Mouse (Mus musculus) MEL (cell line): ENCODE data around the gene Slc44a2.

Source experiments
- CTCF ChIP-seq, 3 experiments: IDR thresholded peaks in 2 of 3; conservative IDR thresholded peaks in 1 of 3; 2 replicates each; pipeline ENCODE4 v1.5.1; 2011 to 2012; ENCODE audit warnings: low read length in 3 of 3, low read depth in 2 of 3, mild to moderate bottlenecking in 2 of 3, improper control_type of control experiment in 1 of 3, inconsistent platforms in 1 of 3, mixed read lengths in 1 of 3, moderate library complexity in 1 of 3; ENCODE audit not compliant: control insufficient read depth in 1 of 3, insufficient read depth in 1 of 3, poor library complexity in 1 of 3, severe bottlenecking in 1 of 3
- E2F4 ChIP-seq: IDR thresholded peaks from 2 replicates; pipeline ENCODE4 v1.6.1; 2011; ENCODE audit warnings: low read depth, low read length, improper control_type of control experiment, borderline replicate concordance
- EP300 ChIP-seq, 2 experiments: IDR thresholded peaks; 2 replicates each; pipeline ENCODE4 v1.6.1; 2011; ENCODE audit warnings: improper control_type of control experiment in 2 of 2, low read length in 2 of 2, low read depth in 1 of 2, mild to moderate bottlenecking in 1 of 2
- GATA1 ChIP-seq: IDR thresholded peaks from 2 replicates; pipeline ENCODE4 v1.6.1; 2011; ENCODE audit warnings: low read depth, low read length, improper control_type of control experiment
- MXI1 ChIP-seq: IDR thresholded peaks from 2 replicates; pipeline ENCODE4 v1.6.1; 2011; ENCODE audit warnings: mild to moderate bottlenecking, low read depth, low read length, improper control_type of control experiment
- MYC ChIP-seq: IDR thresholded peaks from 2 replicates; pipeline ENCODE4 v1.6.1; 2011; ENCODE audit warnings: low read depth, mild to moderate bottlenecking, low read length, improper control_type of control experiment, moderate library complexity
- POLR2A ChIP-seq, 2 experiments: IDR thresholded peaks; 2 replicates each; pipeline ENCODE4 v1.6.1; 2011 to 2012; ENCODE audit warnings: low read length in 2 of 2, mild to moderate bottlenecking in 2 of 2, control low read depth in 1 of 2, improper control_type of control experiment in 1 of 2, low read depth in 1 of 2, moderate library complexity in 1 of 2; ENCODE audit not compliant: control insufficient read depth in 1 of 2, insufficient read depth in 1 of 2, poor library complexity in 1 of 2
- SMC3 ChIP-seq: IDR thresholded peaks from 2 replicates; pipeline ENCODE4 v1.6.1; 2011; ENCODE audit warnings: low read depth, low read length, improper control_type of control experiment

DNA sequence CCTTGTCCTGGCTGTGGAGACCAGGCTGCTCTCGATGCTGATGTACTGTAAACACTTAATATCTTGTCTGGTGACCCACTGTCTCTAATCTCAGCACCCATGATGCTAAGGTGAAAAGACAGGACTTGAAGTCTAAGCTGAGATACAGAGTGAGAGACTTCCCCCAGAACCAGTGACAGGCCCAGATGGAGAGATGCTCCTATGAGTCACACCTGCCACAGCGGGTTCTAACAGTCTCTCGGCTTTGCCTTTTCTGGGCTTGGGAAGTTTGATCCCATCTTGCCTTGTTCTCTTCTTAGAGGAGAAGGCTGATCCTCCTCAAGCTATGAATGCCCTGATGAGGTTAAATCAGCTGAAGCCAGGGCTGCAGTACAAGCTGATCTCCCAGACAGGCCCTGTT, 76.7 kb downstream of the Slc44a2 start:
- no peak for TF ChIP-seq CTCF (IDR thresholded peaks at IDR 0.05 in 2 of 3, conservative IDR thresholded peaks at IDR 0.05 in 1 of 3; ENCODE audit: control insufficient read depth in 1 of 3, insufficient read depth in 1 of 3, low read depth in 2 of 3, low read length in 3 of 3, poor library complexity in 1 of 3, severe bottlenecking in 1 of 3)
- no peak for TF ChIP-seq EP300 (IDR thresholded peaks at IDR 0.05; ENCODE audit: low read depth in 1 of 2, low read length in 2 of 2)
- no peak for TF ChIP-seq MYC
- 0 out of 4 replicates have a peak, but pooled peaks of 1 of the 2 experiments have one; percentile 7 for TF ChIP-seq POLR2A (IDR thresholded peaks at IDR 0.05; ENCODE audit: control insufficient read depth in 1 of 2, insufficient read depth in 1 of 2, low read depth in 1 of 2, low read length in 2 of 2, poor library complexity in 1 of 2)
- TF ChIP-seq MXI1 = no peak
- no peak for TF ChIP-seq GATA1
- no peak for TF ChIP-seq E2F4
- TF ChIP-seq SMC3 = no peak
